Mouse (Mus musculus): ENCODE data around the gene Pcnx2.

The Pcnx2 gene

DNA sequence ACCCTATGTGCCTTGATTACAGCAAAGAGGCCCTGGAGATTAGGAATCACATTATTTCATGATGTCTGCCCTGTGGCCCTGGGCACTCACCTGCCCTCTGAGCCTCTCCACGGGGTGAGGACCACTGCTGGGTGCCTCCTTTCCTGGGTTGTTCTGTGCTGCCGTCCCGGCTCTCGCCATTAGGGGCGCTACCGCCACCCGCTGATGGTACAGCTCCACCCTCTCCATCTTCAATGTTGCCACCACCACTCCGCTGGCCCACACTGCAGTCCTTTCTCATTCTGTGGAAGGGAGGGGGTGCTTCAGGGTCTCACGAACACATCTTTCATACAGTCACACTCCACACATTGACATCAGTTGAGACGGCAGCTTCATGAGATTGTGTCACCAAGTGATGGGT is 139.1 kb downstream of the Pcnx2 start:
- in situ Hi-C loops (cut with MboI, MseI): no loop called here

DNA sequence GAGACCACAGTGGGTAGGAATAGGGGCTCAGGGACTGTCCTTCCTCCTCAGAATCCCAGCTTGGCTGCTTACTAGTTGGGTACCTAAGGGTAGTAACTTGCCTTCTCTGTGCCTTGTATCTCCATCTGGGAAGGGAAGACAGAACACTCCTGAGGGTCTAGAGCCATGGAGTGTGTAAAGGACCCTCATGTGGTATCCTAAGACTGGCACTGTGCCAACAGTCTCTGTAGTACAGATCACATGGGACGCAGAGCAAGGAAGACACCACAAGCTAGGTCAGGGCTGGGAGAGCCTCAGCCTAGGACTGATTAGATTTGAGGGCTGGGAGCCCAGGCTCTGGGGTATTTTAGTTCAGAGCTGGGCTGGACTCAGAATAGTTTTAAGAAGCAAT is 141.0 kb downstream of the Pcnx2 start:
- in situ Hi-C loops (cut with MboI, MseI): no loop called here

DNA sequence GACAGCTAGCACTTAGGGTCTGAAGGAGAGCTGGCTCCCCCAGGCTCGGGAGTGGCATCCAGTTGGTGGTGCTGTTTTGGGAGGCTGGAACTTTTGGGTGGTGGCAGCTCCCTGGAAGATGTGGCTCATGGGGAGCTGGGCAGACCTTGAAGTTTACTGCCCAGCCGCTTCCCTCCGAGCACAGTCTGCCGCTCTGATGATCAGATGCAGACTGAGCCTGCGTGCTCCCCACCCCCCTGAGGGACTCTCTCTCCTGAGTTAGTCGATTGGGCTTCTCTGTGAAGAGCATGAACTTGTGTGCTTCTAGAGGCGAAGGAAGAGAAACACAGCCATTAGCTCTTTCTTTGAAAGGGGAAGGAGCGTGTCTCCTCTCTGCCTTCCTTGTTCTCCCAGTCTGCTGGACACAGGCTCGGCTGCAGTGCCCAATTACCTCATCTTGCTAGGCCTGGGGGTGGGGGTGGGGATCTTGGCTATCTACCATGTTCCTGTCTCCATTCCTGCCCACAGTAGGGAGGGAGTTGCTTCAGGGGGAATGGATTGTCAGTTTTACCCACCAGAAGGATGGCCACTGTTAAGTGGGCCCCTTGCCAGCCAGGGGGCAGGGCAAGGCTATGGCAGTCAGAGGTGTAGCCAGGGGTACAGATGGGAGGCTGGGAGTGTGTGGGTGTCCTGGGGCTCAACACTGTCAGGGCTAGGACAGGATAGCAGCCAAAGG is 141.6 kb downstream of the Pcnx2 start:
- in situ Hi-C loops (cut with MboI, MseI): no loop called here

DNA sequence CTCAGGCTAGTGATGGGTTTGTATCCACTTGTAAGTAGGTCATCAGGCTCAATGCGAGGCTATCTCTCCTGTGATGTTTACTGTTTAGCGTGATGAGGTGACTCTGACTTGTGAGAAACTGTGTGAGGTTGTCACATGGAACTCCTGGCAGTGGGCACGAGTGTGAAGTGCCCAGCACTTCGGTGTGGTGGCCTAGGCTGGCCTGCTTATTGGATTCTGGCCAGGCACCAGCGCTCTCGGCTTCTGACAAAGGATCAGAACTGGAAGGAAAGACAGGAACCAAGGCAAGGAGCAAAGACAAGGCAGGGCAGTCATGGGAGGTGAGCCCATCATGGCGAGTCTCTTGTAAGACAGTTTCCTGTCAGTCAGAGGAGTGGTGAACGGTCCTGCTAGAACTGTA is 142.2 kb downstream of the Pcnx2 start:
- in situ Hi-C loops (cut with MboI, MseI): no loop called here

DNA sequence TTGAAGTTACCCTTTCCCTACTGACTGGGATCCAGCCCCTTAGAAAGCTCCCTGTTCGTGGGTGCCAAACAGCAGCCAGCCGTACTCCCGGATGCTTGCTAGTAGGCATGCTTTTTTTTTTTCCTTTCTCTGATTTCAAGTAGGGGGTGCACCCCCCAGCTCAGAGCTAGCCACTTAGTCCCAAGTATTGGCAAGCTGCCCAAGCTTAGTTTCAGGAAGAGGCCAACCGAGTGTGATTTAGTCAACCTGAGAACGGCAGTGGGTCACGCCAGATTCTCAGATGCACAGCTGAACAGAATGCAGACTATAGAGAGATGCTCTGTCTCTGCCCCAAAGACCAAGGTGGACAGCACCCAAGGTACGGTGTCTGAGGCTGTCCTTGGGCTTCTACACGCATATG is 147.3 kb downstream of the Pcnx2 start:
- in situ Hi-C loops (cut with MboI, MseI): no loop called here

DNA sequence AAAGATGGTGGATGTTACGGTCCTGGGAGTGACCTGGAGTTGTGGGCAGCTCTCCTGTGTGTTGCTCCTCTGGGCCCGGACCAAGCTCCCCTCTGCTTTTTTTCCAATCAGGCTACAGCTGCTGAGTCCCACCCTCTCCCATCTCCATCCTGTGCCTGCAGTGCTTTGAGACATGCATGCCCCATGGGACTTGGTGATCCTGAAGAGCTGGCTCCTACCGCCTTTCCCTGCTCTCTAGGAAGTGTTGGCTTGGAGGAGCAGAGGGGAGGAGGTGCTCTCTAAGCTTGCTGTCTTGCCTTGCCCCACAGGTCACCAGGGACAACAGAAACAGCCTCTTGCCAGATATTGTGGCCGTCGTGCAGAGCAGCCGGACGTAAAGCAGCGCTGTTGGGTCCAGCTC is 150.7 kb downstream of the Pcnx2 start:
- in situ Hi-C loops (cut with MboI, MseI): no loop called here

DNA sequence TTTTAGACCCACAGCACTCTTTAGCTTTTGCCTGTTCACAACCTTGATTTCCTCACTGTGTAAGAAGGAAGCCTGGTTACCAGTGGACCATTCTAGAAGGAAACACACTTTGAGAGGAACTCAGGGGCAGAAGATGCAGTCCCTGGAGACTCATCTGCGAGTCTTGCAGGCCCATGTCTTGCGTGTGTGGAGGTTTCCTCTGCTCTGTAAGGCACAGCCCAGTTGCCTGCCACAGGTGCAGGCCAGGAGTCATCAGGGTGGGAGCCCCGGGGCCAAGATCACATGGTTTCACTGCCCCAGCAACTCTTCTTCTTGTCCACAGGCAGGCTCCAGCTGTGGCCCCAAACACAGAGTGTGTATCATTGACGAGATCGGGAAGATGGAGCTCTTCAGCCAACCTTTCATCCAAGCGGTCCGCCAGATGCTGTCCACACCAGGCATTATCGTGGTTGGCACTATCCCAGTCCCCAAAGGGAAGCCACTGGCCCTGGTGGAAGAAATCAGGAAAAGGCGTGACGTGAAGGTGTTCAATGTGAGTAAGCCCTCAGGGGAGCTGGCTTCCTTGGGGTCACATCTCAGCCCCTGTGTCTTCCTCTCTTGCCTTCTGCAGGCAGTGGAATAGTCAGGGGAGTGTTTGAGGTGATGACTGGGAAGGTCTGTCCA is 153.1 kb downstream of the Pcnx2 start:
- in situ Hi-C loops (cut with MboI, MseI): no loop called here

DNA sequence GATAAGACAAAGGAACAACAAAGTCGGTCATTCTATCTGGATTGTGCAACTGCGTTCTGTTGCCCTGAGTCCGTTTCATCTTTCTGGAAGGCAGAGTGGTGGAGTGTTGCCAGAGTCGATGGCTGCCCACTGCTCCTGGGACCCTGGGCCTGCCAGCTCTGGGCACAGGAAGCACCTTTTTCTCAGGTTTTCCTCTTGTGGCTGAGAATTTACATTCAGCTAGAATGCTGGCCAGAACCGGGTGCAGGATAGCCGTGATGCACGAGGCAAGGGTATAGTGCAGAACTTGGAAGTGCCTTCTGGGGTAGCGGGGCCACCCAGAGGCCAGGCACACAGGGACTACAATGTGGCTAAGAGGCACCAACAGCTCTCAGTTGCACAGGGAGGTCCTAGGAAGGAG is 155.7 kb downstream of the Pcnx2 start:
- in situ Hi-C loops (cut with MboI, MseI): no loop called here

DNA sequence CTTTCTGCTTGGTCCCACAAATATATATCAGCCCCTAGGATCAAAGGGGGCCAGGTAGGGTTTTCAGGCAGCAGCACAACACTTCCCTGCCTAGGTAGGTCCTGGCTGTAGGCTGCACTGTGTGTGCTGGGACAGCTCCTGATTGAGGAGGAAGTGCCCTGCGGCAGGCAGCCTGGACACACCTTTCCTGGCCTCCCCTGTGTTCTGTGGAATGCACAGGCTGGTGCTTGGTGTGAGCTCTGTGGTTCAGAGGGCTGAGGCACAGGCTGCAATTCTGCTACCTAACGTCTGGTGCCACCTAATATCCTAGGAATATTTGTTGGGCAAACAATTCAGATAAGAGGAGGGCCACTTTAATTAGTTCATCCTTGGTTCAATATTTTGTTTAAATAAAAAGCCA is 156.3 kb downstream of the Pcnx2 start:
- in situ Hi-C loops (cut with MboI, MseI): no loop called here

DNA sequence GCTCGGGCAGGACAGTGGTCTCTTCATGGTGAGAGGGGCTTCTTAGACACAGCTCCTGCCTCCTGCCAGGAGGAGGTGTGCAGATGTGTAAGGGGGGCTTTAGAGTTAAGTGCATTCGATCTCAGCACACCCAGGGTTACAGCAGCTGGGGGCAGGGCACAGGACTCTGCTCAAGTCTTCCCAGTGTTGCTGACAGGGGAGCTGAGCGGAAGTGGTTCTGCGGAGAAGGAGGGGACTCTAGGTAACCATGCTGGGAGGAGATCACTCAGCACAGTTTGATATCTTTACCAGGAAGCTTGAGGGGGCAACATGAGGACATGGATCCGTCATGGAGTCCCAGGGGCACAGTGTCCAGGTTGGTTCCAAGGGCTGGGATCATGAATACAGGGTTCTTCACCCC is 156.7 kb downstream of the Pcnx2 start:
- in situ Hi-C loops (cut with MboI, MseI): no loop called here

DNA sequence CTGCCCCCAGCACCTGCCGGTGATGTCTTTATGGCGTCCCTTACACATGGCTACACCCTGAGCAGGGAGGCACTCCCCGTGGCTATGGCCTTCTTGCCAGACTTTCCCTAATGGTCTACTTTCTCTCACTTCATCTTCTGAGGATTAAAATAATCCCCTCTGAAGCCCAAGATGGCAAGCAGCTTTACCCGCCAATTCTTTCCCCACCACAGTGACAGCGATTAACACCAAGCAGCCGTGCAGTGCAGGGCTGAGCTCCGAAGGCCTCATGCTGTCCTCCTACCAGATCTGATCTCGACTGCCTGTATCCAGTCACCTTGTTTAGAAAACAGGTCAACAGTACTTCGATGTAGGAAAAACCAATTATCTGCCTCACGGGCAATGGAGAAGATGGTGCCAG is 157.5 kb downstream of the Pcnx2 start:
- in situ Hi-C loops (cut with MboI, MseI): no loop called here

DNA sequence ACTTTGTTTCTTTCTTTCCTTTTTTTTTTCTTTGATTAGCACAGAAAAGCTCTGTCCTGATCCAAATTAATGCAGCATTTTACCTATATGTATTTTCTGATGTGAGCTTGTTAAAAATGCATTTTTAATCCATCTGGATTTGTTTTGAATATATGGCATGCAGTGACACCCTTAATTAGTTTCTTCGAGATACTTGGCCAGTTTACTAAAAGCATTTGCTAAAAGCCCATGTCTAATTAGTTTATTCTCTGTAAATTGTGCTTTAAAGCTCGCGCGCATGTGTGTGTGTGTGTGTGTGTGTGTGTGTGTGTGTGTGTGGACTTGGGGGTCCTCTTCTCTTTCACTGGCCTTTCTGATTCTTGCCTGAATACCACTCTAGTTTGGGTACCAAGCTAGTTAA is 159.2 kb downstream of the Pcnx2 start:
- in situ Hi-C loops (cut with MboI, MseI): no loop called here

DNA sequence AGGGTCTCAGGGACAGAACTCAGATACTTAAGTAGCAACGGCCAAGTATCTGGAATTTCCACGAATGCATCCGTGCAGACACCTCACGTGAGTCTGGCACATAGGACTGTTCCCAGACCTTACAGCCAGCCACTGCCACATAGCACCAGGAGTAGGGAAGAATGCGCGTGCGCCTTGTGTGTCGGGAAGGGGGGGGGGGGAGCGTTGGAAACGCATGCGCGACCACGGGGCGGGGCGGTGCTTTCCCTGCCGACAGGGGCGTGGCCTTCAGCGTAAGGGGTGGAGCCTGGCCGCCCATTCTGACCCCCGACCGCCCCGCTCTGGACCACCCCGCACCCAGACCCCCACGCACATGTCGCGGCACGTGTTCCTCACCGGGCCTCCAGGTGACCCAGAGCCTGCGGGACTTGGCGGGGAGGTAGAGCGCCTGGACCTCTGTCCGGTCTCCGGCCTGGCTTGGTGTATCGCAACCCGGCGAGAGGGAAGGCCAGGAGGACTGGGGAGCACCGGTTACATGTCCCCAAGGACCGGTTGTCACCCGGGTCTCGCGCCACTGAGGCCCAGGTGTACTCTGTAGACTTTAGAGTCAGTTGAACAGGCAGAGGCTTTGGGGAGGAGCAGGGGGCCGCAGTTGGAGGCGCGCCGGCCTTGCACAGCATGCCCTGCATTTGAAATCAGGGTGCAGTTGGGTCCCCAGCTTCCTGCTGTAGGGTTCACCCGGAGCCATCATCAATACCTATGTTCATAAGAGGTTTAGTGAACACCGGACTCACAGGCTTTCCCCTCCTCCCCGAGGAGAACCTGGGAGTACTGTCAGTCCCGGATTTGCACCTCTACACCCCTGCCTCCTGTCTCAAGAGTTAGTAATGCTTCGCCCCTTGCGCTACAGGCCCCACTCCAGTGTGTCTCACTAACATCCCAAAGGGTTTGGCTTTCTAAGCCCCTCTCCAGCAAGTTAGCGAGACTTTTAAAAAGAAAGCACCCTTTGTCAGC is 163.9 kb downstream of the Pcnx2 start:
- in situ Hi-C loops (cut with MboI, MseI): no loop called here

DNA sequence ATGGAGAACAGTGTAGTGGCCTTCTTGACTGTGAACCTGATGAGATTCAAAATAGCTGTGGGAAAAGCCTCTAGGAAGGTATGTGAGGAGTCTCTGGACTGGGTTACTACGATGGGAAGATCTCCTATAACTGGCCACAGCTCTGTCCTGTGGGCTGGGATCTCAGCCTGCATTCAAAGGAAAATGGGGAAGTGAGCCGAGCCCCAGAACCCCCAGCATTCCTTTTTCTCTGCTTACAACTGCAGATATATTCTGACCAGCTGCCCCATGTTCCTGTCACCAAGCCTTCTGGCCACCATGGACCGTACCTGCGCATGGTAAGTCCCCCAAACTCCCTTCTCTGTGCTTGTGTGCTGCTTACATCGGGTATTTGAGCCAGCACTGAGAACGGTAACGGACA is 168.4 kb downstream of the Pcnx2 start, which contains the start of gene Ntpcr:
Gene Ntpcr, plus strand, starts transcription at position 218 of the 400 bp plus-strand sequence.
- in situ Hi-C loops (cut with MboI, MseI): no loop called here

DNA sequence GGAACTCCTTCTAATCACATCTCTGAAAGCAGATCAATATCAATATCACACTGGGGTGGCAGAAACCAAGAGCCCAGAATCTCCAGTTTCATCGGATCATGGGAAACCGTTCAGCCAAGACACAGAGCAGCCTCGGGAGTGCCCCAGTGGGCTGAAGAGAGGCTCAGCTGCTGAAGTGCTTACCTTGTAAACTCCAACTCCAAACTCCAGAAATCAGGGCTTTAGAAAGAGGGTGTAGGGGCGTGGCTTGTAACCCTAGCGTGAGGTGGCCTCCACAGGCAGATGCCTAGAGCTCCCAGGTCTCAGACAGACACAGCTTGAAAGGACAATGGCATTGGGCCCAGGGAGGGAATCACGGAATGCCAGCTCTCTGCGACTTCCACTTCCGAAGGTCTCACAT is 170.3 kb downstream of the Pcnx2 start:
- in situ Hi-C loops (cut with MboI, MseI): no loop called here

DNA sequence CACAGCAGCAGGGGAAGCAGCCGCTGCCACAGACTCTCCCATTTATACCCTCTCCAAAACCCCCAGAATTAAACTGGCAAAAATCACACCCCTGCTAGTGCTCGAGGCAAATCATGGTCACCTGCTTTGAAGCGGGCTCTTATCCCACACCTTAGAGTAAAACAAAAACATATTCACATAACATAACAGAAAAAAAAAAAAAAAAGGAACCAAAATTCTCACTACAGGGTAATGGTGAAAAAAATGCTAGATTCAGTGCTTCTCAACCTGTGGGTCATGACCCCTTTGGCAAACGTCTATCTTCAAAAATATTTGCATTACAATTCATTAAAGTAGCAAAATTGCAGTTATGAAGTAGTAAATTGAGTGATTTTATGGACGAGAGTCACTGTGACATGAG is 171.1 kb downstream of the Pcnx2 start:
- in situ Hi-C loops (cut with MboI, MseI): no loop called here

DNA sequence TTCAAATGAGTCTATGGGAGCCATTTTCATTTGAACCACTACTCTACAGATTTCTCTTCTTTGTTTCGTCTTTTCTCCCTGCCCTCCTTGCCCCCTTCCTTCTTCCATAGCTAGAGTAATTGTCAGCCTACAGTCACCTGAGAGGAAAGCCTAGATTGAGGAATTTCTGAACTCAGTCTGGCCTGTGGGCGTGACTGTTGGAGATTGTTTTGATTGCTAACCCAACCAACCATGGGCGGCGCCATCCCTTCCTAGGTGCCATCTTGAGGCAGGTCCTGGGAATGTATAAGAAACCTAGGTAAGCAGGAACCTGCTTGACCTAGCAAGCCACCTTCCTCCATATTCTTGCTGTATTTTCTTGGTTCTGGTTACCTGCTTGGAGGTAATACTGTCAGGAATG is 172.0 kb downstream of the Pcnx2 start:
- in situ Hi-C loops (cut with MboI, MseI): no loop called here

DNA sequence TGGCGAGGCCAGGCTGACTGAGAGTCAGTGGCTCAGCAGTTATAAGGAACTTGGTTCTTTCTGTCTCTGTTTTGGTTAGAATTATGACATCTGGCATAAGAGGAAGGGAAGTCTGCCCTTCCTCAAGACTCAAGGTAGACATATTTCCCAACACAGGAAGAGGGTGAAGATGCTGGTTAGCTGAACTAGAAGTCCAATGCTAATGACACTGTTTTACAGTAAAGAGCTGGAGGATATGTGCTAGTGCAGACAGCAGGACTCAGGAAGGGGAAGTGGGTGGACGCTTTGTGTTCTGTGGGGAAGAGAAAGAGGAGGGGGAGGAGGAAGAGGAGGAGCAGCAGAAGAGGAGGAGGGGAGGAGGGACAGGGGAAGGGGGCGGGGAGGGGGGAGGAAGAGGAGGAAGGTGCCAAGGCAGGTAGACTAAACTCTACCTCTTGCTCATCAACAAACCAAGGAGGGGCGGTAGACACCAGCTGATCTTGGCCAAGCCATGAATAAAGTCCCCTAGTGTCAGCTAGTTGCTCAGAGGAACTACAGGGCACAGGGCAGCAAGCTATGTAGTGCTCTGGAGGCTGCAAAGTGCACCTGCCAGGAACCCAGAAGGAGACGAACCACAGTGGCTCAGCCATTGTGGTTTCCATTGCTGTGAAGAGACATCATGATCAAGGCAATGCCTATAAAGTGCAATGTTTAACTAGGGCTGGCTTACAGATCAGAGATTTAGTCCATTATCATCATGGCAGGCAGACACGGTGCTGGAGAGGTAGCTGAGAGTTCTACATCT is 172.9 kb downstream of the Pcnx2 start:
- in situ Hi-C loops (cut with MboI, MseI): no loop called here

DNA sequence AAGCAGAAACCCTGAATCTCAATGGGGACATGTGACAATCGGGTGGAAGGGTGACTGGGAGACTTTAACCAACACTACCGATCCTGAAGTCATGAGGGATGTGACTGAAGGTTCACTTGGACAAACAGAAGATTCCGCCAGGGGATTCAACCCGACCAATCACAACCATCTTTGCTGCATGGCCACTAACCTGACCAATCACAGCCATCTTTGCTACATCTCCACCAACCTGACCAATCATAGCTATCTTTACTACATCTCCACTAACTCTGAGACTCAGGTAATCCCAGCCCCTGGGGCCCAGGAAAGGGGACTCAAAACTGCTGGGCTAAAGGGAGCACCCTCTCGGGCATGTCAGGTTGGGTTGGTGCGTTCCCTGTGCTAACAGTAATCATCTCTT is 174.7 kb downstream of the Pcnx2 start:
- in situ Hi-C loops (cut with MboI, MseI): no loop called here

DNA sequence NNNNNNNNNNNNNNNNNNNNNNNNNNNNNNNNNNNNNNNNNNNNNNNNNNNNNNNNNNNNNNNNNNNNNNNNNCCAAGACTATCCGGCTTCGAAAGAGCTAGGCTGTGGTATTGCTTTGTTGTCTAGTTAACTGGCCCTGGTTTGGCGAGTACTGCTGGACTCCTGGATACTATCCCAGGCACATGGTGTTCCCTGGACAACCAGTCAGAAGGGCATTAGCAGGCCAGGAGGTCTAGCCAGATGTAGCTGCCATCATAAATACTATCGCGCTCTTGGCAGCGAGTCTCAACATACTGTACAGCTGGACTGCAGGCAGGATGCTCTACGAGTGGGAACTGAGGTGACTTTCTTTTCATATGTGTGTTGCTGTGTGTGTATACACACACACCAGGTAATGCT is 175.4 kb downstream of the Pcnx2 start:
- in situ Hi-C loops (cut with MboI, MseI): no loop called here

DNA sequence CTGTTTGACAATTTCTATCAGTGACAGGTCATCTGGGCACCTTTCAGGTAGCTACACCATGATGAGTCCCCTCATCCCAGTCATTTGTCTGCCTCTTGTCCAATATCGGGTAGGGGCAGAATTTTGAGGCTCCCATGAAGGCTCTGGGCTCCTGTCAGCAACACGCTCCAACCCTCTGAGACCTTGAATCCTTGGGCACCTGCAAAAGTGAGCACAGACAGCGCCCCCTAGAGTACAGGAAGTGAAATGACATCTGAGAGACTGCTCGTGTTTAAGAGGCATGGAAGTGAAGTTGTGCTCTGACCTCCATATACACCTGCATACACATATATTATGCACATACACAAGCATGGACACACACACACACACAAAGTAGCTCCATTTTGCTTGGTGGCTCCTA is 179.2 kb downstream of the Pcnx2 start:
- in situ Hi-C loops (cut with MboI, MseI): no loop called here

DNA sequence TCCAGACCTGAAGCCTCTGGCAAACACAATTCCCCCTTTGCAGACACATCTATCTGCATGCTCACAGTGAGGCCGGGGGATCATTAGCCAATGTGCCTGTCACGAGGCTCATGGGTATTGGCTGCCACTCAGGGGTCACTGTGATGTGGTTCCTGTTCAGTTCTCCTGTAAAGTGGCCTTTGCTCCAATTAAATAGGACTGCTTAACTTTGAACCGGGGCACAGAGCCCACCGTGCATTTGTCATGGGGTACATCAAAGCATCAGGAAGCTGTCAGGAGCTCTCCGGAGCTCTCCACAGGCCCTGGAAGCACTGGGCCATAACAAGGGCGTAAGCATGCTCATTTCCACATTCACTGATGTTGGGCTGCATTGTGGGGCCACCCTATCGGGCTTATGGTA is 181.5 kb downstream of the Pcnx2 start:
- in situ Hi-C loops (cut with MboI, MseI): no loop called here
